8 mouse cellular contexts compared by ENCODE assay signal in the genomic region with DNA sequence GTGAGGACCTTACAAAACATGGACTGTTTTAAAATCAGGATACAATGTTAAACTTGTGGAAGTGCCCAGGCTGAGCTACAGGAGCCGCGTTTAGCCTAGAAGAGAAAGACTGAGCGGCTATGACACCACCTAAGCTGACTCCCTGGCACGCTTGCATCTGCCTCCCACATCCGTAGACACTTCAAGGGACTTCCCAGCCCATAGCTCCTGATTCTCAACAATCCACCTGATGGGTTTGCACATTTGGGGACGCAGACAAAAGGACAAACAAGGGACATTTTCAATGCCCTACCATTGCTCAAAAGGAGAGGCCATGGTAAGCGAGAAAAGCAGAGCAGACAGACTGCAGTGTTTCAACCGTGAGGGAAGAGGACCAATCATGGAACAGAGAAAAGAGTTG. TPM values are rescaled to one million over a fixed set of nuclear protein-coding genes. Genes with fewer than 3 reads are reported as not detected.
DNase-seq lines count a peak whose midpoint lies in the region; ATAC-seq and TF ChIP-seq lines count a peak whose summit lies in the region.

No protein-coding gene starts in this region.

- 52% methylated on average over 8 of the region's 8 CpGs for WGBS in kidney, postnatal 0 days
- 75% methylated on average over 8 of the region's 8 CpGs for WGBS in embryonic facial prominence, embryonic 13.5 days

- H3ac ChIP-seq in myocyte (ENCODE audit: control insufficient read depth, insufficient read length) = no peak overlapping the region

- no peak for DNase-seq in kidney, postnatal 0 days (ENCODE audit: low spot score)
- DNase-seq in kidney, postnatal 25 days = no peak
- peak; percentile 81 for DNase-seq in induced T-regulatory cell, adult 2 months (ENCODE audit: low read depth)
- DNase-seq in urinary bladder, adult 18-20 months (ENCODE audit: low spot score in 2 of 2) = no peak
- no peak for DNase-seq in kidney, postnatal 14 days
- no peak for DNase-seq in urinary bladder, postnatal 14 days (ENCODE audit: low spot score)

- H3K4me1 ChIP-seq in kidney, postnatal 0 days (replicated peaks; ENCODE audit: insufficient read depth, low read length) = no peaks in the 10 kb centered on the region; the same call in 1 of the 2 replicates
- peaks cover 37% of the 10 kb centered on the region for H3K4me1 ChIP-seq in embryonic facial prominence, embryonic 13.5 days

- no peak overlapping the region for H3K27ac ChIP-seq in kidney, postnatal 0 days
- H3K27ac ChIP-seq in embryonic facial prominence, embryonic 13.5 days = no peak overlapping the region

- TF ChIP-seq CTCF in kidney, postnatal 0 days (IDR thresholded peaks at IDR 0.05; ENCODE audit: low read depth) = no peak

- peaks cover 70% of the 10 kb centered on the region for H3K79me2 ChIP-seq in myocyte (ENCODE audit: control insufficient read depth, insufficient read depth)

- H3K36me3 ChIP-seq in kidney, postnatal 0 days (ENCODE audit: insufficient read depth, low read length) = no peaks in the 10 kb centered on the region
- H3K36me3 ChIP-seq in embryonic facial prominence, embryonic 13.5 days = peaks cover 24% of the 10 kb centered on the region
- H3K36me3 ChIP-seq in myocyte (ENCODE audit: control insufficient read depth, insufficient read depth) = no peaks in the 10 kb centered on the region

- H3K27me3 ChIP-seq in kidney, postnatal 0 days (ENCODE audit: insufficient read depth, low read length) = no peaks in the 10 kb centered on the region
- no peaks in the 10 kb centered on the region for H3K27me3 ChIP-seq in embryonic facial prominence, embryonic 13.5 days
- H3K27me3 ChIP-seq in myocyte (ENCODE audit: control insufficient read depth, insufficient read depth, insufficient read length) = no peaks in the 10 kb centered on the region

- TF ChIP-seq POLR2A in myocyte (IDR thresholded peaks at IDR 0.05; ENCODE audit: insufficient read length, low read depth) = no peak

- ATAC-seq in kidney, postnatal 0 days (replicated peaks; ENCODE audit: low FRiP score, low read depth) = no peak
- ATAC-seq in embryonic facial prominence, embryonic 13.5 days (ENCODE audit: insufficient number of reproducible peaks, insufficient read depth, low FRiP score, low TSS enrichment, low read depth) = no peak

- peak overlapping the region; percentile 94 for H3K4me2 ChIP-seq in kidney, postnatal 0 days (ENCODE audit: low read length)
- H3K4me2 ChIP-seq in embryonic facial prominence, embryonic 13.5 days = peak overlapping the region; percentile 90
- H3K4me2 ChIP-seq in myocyte (ENCODE audit: low read depth) = peak overlapping the region; percentile 81

- H3K4me3 ChIP-seq in kidney, postnatal 0 days (replicated peaks; ENCODE audit: low read depth, low read length) = peak overlapping the region; percentile 58; the same call in 1 of the 2 replicates
- peak overlapping the region; percentile 64 for H3K4me3 ChIP-seq in embryonic facial prominence, embryonic 13.5 days
- H3K4me3 ChIP-seq in myocyte = peak overlapping the region; percentile 83

- no peak overlapping the region for H3K9ac ChIP-seq in kidney, postnatal 0 days (ENCODE audit: low read depth, low read length)
- 0 out of 2 replicates have a peak overlapping the region, but pooled peaks have one; percentile 4 for H3K9ac ChIP-seq in embryonic facial prominence, embryonic 13.5 days

- no peaks in the 10 kb centered on the region for H3K9me3 ChIP-seq in kidney, postnatal 0 days (replicated peaks; ENCODE audit: low read length)
- no peaks in the 10 kb centered on the region for H3K9me3 ChIP-seq in embryonic facial prominence, embryonic 13.5 days

TF ChIP-seq in myocyte, 11 proteins besides CTCF, POLR2A, EP300 and RAD21:
- TF ChIP-seq MAX (IDR thresholded peaks at IDR 0.05; ENCODE audit: low read depth) (no peak), CEBPB (IDR thresholded peaks at IDR 0.05; ENCODE audit: insufficient read depth, poor library complexity, severe bottlenecking) (no peak), TCF3 (IDR thresholded peaks at IDR 0.05; ENCODE audit: insufficient read length, low read depth) (no peak), SRF (IDR thresholded peaks at IDR 0.05; ENCODE audit: control insufficient read depth, insufficient read length, low read depth) (no peak), USF1 (IDR thresholded peaks at IDR 0.05; ENCODE audit: low read depth) (no peak), TCF12 (IDR thresholded peaks at IDR 0.05; ENCODE audit: insufficient read depth, poor library complexity, severe bottlenecking) (no peak), POLR2AphosphoS2 (IDR thresholded peaks at IDR 0.05; ENCODE audit: insufficient read length, low read depth) (no peak), MYOG (IDR thresholded peaks at IDR 0.05; ENCODE audit: control insufficient read depth in 1 of 3, insufficient read depth in 1 of 3, insufficient read length in 2 of 3, low read depth in 2 of 3) (no peak), REST (IDR thresholded peaks at IDR 0.05; ENCODE audit: insufficient read depth, insufficient read length) (no peak), E2F4 (IDR thresholded peaks at IDR 0.05; ENCODE audit: insufficient read depth) (no peak), MYOD1 (IDR thresholded peaks at IDR 0.05; ENCODE audit: control insufficient read depth in 1 of 3, insufficient read length in 2 of 3, low read depth in 2 of 3) (no peak)

RNA-seq across cellular contexts. Expression of a gene that starts 3.1 kb away (rescaled TPM):
- polyA plus RNA-seq in kidney, postnatal 0 days (2015; fragmentation: Nextera tagmentation; extraction: Ambion mirVana) = 44.3 and 56.2 TPM in 2 replicates
- polyA plus RNA-seq in embryonic facial prominence, embryonic 13.5 days (2015; fragmentation: Nextera tagmentation; extraction: Ambion mirVana) = 64.2 and 74.6 TPM in 2 replicates
- polyA plus RNA-seq in myocyte (2012; fragmentation: generic; extraction: Trizol) = 28.5 TPM

RNA-seq across cellular contexts. Expression of a gene that starts 59.9 kb away (rescaled TPM):
- 111 and 113 TPM in 2 replicates for polyA plus RNA-seq in kidney, postnatal 0 days (2015; fragmentation: Nextera tagmentation; extraction: Ambion mirVana)
- 125 and 136 TPM in 2 replicates for polyA plus RNA-seq in embryonic facial prominence, embryonic 13.5 days (2015; fragmentation: Nextera tagmentation; extraction: Ambion mirVana)
- polyA plus RNA-seq in myocyte (2012; fragmentation: generic; extraction: Trizol) = 95.0 TPM
